Mouse (Mus musculus) kidney, adult 2 months (tissue): ENCODE results near the gene Plxnb2.

Experiments
- CTCF ChIP-seq: fragments of 200-500 bp; conservative IDR thresholded peaks from 2 replicates; pipeline ENCODE4 v1.5.1; 2011; ENCODE audit warnings: low read depth, mild to moderate bottlenecking, control low read depth, low read length, moderate library complexity, mixed read lengths; ENCODE audit not compliant: insufficient read depth, insufficient read length
- POLR2A ChIP-seq: fragments of 200-500 bp; IDR thresholded peaks from one replicate; pipeline ENCODE4 v1.6.1; 2011; ENCODE audit warnings: low read depth, low read length, control low read depth

DNA sequence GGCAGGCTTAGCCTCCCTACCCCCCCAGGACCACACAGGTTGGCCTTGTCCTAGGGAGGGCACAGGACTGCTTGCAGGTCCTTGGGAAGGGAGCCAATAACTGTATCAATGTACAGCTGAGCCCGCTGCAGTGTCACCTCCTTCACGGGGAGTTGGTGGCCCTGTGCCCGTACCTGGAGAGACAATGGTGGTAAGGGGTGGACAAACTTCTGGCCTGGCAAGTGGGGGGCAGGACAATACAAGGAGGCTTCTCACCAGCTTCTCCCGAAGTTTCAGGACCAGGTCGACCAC, 4.3 kb upstream of the Plxnb2 start:
- TF ChIP-seq CTCF (no peak), POLR2A (no peak)
